Mouse (Mus musculus): ENCODE measurements around the gene Vwa1. TPM values are rescaled to one million over a fixed set of nuclear protein-coding genes. Genes with fewer than 3 reads are reported as not detected.

Vwa1 gene
- polyA plus RNA-seq, 1 experiment from 2014 or later: 4.5 TPM

DNA sequence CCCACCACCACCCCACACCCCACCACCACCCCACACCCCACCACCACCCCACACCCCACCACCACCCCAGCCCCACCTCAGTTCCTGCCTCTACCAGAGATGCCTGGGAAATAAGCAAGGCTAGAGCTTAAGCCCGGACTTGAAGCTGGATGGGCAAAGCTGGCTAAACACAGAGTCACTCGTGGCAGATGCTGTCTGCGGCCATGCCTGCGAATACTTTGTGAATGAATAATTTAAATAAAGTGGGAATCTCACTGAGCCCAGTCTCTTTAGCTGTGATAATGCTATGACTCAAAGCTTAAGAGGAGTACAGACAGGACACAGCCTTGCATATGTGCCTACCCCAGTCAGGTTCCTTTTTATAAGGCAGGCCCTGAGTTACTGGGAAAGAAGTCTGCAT, 5.0 kb upstream of the Vwa1 start:
- Histone ChIP-seq H3K4me3 (ENCODE audit: control insufficient read depth in 1 of 2, insufficient read depth in 1 of 2, low read depth in 1 of 2, low read length in 2 of 2) (no peak overlapping the region), H3K4me1 (ENCODE audit: control insufficient read depth in 2 of 2, insufficient read depth in 2 of 2, low read length in 2 of 2) (peaks cover 31 to 54% of the 10 kb centered on the region in 2 experiments), H3K9ac (ENCODE audit: low read length) (no peak overlapping the region), H3K27me3 (ENCODE audit: control insufficient read depth, insufficient read depth, low read length) (no peaks in the 10 kb centered on the region), H3K4me2 (ENCODE audit: low read length) (no peak overlapping the region), H3K27ac (replicated peaks in 1 of 2; ENCODE audit: control insufficient read depth in 1 of 2, insufficient read depth in 1 of 2, low read depth in 2 of 2, low read length in 2 of 2) (no peak overlapping the region), H3K36me3 (ENCODE audit: control insufficient read depth, insufficient read depth, low read length) (no peaks in the 10 kb centered on the region), H3K9me3 (ENCODE audit: control insufficient read depth, low read length) (no peaks in the 10 kb centered on the region)
- ATAC-seq (ENCODE audit: insufficient number of reproducible peaks, insufficient read depth, low FRiP score, low read depth): no peak
- WGBS: 86% methylated on average over 4 of the region's 4 CpGs

DNA sequence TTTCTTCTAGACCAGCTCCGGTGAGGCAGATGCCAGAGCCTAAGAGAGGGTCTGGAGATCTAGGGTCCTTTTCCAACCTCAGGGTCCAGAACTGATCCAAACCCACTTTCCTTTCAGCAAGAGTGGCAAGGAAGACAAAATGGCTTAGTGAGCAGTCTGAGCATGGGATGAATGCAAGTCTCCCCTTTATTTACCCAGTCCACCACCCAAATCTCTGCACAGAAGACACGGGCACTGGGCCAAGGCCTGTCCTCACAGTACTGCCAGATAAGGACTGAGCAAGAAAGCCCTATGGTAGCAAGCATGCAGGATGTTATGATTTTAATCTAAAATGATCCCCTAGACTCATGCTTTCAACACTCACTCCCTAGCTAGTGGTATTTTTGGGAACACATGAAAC, 3.3 kb upstream of the Vwa1 start:
- Histone ChIP-seq H3K27ac (replicated peaks in 1 of 2; ENCODE audit: control insufficient read depth in 1 of 2, insufficient read depth in 1 of 2, low read depth in 2 of 2, low read length in 2 of 2) (peak overlapping the region in 1 of 2 experiments; percentile 41; a peak in 2 of 4 replicates), H3K9me3 (ENCODE audit: control insufficient read depth, low read length) (no peaks in the 10 kb centered on the region), H3K4me3 (ENCODE audit: control insufficient read depth in 1 of 2, insufficient read depth in 1 of 2, low read depth in 1 of 2, low read length in 2 of 2) (no peak overlapping the region), H3K36me3 (ENCODE audit: control insufficient read depth, insufficient read depth, low read length) (no peaks in the 10 kb centered on the region), H3K9ac (ENCODE audit: low read length) (no peak overlapping the region), H3K4me1 (ENCODE audit: control insufficient read depth in 2 of 2, insufficient read depth in 2 of 2, low read length in 2 of 2) (peaks cover 34 to 52% of the 10 kb centered on the region in 2 experiments), H3K4me2 (ENCODE audit: low read length) (no peak overlapping the region), H3K27me3 (ENCODE audit: control insufficient read depth, insufficient read depth, low read length) (peaks cover 14% of the 10 kb centered on the region)
- WGBS: 38% methylated on average over 2 of the region's 2 CpGs
- no peak for ATAC-seq (ENCODE audit: insufficient number of reproducible peaks, insufficient read depth, low FRiP score, low read depth)

DNA sequence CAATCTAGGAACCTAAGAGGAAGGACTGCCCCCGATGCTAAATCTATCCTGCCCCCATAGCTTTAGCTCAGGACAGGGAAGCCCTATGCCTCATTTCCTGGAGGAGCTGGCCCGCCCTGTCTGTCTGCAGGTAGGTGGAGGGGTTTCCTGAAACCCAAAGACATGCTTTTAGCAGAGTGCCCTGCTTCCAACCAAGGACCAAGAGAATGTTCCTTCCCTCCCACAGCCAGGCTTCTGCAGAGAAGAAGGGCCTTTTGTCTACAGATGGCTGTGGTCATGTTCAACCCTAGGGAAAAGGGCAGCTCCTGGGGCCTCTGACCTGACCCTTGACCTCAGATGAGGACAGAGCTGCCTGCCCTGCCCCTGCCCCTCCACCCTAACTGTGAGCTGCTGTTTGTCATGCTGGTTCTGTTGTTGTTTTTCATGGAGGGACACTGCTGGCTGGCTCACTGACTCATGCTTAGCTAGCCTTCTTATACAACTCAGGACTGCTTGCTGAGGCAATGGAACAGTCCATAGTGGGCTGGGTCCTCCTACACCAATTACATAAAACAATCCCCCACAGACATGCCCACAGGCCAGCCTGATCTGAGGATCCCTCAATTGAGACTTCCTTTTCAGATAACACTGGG, 2.3 kb upstream of the Vwa1 start:
- Histone ChIP-seq H3K9me3 (ENCODE audit: control insufficient read depth, low read length) (no peaks in the 10 kb centered on the region), H3K27me3 (ENCODE audit: control insufficient read depth, insufficient read depth, low read length) (peaks cover 22% of the 10 kb centered on the region), H3K9ac (ENCODE audit: low read length) (no peak overlapping the region), H3K4me3 (ENCODE audit: control insufficient read depth in 1 of 2, insufficient read depth in 1 of 2, low read depth in 1 of 2, low read length in 2 of 2) (no peak overlapping the region), H3K27ac (replicated peaks in 1 of 2; ENCODE audit: control insufficient read depth in 1 of 2, insufficient read depth in 1 of 2, low read depth in 2 of 2, low read length in 2 of 2) (peak overlapping the region in 1 of 2 experiments; percentile 44; a peak in 2 of 4 replicates), H3K4me2 (ENCODE audit: low read length) (no peak overlapping the region), H3K4me1 (ENCODE audit: control insufficient read depth in 2 of 2, insufficient read depth in 2 of 2, low read length in 2 of 2) (peaks cover 34 to 52% of the 10 kb centered on the region in 2 experiments), H3K36me3 (ENCODE audit: control insufficient read depth, insufficient read depth, low read length) (no peaks in the 10 kb centered on the region)
- WGBS: 48% methylated on average over 2 of the region's 2 CpGs
- ATAC-seq (ENCODE audit: insufficient number of reproducible peaks, insufficient read depth, low FRiP score, low read depth): no peak

DNA sequence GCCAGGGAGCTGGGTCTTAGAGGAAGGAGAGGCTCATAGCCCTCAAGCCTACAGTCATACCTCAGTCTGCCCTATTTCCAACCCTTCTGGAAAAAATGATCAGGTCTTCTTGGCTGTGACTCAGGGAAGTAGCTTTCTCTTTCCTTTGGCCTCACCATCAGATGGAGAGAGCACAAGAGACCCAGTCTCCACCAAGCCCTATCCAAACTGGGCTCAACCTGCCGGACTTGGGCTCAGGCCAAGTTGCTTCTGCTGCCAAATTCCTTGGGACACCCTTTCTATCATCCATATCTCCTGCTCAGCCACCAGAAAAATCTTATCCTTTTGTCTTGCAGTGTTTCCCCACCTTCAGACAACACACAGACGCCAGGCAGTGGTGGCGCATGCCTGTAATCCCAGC, 1.4 kb upstream of the Vwa1 start:
- 0 out of 2 replicates have a peak overlapping the region, but pooled peaks have one; percentile 78 for H3K4me2 ChIP-seq (ENCODE audit: low read length)
- peaks cover 31 to 49% of the 10 kb centered on the region in 2 experiments for H3K4me1 ChIP-seq (ENCODE audit: control insufficient read depth in 2 of 2, insufficient read depth in 2 of 2, low read length in 2 of 2)
- H3K9ac ChIP-seq (ENCODE audit: low read length): no peak overlapping the region
- H3K4me3 ChIP-seq (ENCODE audit: control insufficient read depth in 1 of 2, insufficient read depth in 1 of 2, low read depth in 1 of 2, low read length in 2 of 2): no peak overlapping the region
- no peak for ATAC-seq (ENCODE audit: insufficient number of reproducible peaks, insufficient read depth, low FRiP score, low read depth)
- H3K27ac ChIP-seq (replicated peaks in 1 of 2; ENCODE audit: control insufficient read depth in 1 of 2, insufficient read depth in 1 of 2, low read depth in 2 of 2, low read length in 2 of 2): peak overlapping the region; percentile 51 to 60; a peak in 2 of 4 replicates
- no peaks in the 10 kb centered on the region for H3K9me3 ChIP-seq (ENCODE audit: control insufficient read depth, low read length)
- peaks cover 32% of the 10 kb centered on the region for H3K27me3 ChIP-seq (ENCODE audit: control insufficient read depth, insufficient read depth, low read length)
- 51% methylated on average over 3 of the region's 3 CpGs for WGBS
- no peaks in the 10 kb centered on the region for H3K36me3 ChIP-seq (ENCODE audit: control insufficient read depth, insufficient read depth, low read length)

DNA sequence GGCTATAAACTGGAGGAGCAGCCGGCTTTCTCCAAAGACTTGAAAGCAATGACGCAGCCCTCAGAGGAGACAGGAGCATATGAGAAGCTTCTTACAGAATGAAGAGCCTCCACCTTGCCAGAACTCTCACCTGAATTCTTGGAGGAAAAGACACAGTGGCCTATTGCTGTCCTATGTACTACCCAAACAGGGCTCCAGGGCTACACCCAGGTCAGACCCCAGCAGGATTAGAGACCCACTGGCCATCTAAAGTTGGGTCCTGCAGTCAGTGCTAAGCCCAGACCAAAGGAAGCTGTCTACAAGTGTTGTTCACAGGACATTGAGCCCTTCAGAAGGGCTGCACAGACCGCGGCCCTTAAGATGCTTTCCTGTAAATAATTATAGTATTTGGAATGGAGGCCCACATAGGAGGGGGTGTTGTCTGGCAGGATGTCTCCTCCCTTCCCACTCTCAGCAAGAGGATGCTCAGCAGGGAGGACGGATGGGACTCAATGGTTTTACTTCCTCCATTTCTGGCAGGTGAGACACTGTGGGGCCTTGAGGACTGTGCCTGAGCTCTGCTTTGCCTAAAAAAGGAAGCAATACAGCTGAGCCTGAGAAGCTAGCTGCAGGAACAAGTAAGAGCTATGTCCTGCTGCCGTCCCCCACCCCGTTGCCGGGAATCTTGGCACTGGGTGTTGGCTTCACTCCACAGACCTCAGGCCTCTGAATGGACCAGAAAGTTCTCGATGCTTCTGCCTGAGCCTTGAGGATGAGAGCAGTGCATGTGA, 658 bp upstream of the Vwa1 start:
- ATAC-seq (ENCODE audit: insufficient number of reproducible peaks, insufficient read depth, low FRiP score, low read depth): peak; percentile 24; the same call in 1 of the 2 replicates
- H3K27me3 ChIP-seq (ENCODE audit: control insufficient read depth, insufficient read depth, low read length): peaks cover 35% of the 10 kb centered on the region
- peak overlapping the region; percentile 59; the same call in 1 of the 2 replicates for H3K9ac ChIP-seq (ENCODE audit: low read length)
- no peaks in the 10 kb centered on the region for H3K9me3 ChIP-seq (ENCODE audit: control insufficient read depth, low read length)
- no peaks in the 10 kb centered on the region for H3K36me3 ChIP-seq (ENCODE audit: control insufficient read depth, insufficient read depth, low read length)
- 38% methylated on average over 9 of the region's 9 CpGs for WGBS
- H3K4me3 ChIP-seq (ENCODE audit: control insufficient read depth in 1 of 2, insufficient read depth in 1 of 2, low read depth in 1 of 2, low read length in 2 of 2): 0 out of 4 replicates have a peak overlapping the region, but pooled peaks of 1 of the 2 experiments have one; percentile 45
- H3K27ac ChIP-seq (replicated peaks in 1 of 2; ENCODE audit: control insufficient read depth in 1 of 2, insufficient read depth in 1 of 2, low read depth in 2 of 2, low read length in 2 of 2): peak overlapping the region; percentile 51 to 60; a peak in 3 of 4 replicates
- peaks cover 29 to 49% of the 10 kb centered on the region in 2 experiments for H3K4me1 ChIP-seq (ENCODE audit: control insufficient read depth in 2 of 2, insufficient read depth in 2 of 2, low read length in 2 of 2)
- H3K4me2 ChIP-seq (ENCODE audit: low read length): peak overlapping the region; percentile 78

DNA sequence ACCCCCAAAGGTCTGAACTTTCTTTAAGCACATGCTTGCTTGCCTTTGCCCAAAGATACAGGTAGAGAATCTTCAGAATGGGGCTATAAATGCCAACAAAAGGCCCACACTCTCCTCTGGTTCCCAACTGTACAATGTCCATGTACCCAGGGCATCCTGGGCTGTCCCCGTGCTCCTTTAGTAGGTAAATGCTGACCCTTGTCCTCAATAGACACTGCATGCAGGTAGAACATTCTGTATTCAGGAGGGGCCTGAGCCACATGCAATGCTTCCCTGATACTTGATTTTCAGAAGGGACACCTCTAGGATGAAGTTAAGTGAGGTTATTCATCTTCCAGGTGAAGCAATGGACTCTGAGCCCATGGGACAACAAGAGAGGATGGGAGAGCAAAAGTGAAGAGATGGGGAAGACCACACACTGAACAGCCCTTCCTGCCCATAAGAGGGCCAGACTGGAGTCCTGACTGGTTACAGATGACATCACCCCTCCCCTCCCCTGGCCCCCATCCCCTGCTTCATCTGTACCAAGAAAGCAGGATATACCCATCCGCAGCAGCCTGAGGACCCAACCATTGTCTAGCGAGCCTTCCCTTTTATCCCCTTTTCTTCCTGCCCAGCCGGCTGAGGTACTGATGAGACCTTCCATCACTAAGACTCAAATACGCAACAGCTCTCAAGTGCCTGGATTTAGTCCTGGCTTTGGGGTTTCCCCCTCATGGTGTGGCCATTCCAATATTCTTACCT, 991 bp downstream of the Vwa1 start:
- Histone ChIP-seq H3K9me3 (ENCODE audit: control insufficient read depth, low read length) (no peaks in the 10 kb centered on the region), H3K27ac (replicated peaks in 1 of 2; ENCODE audit: control insufficient read depth in 1 of 2, insufficient read depth in 1 of 2, low read depth in 2 of 2, low read length in 2 of 2) (no peak overlapping the region), H3K36me3 (ENCODE audit: control insufficient read depth, insufficient read depth, low read length) (no peaks in the 10 kb centered on the region), H3K9ac (ENCODE audit: low read length) (peak overlapping the region; percentile 59; the same call in 1 of the 2 replicates), H3K4me1 (ENCODE audit: control insufficient read depth in 2 of 2, insufficient read depth in 2 of 2, low read length in 2 of 2) (peaks cover 27 to 46% of the 10 kb centered on the region in 2 experiments), H3K4me2 (ENCODE audit: low read length) (peak overlapping the region; percentile 78), H3K4me3 (ENCODE audit: control insufficient read depth in 1 of 2, insufficient read depth in 1 of 2, low read depth in 1 of 2, low read length in 2 of 2) (peak overlapping the region in 1 of 2 experiments; percentile 45; a peak in 2 of 4 replicates), H3K27me3 (ENCODE audit: control insufficient read depth, insufficient read depth, low read length) (peaks cover 35% of the 10 kb centered on the region)
- 29% methylated on average over 5 of the region's 5 CpGs for WGBS
- no peak for ATAC-seq (ENCODE audit: insufficient number of reproducible peaks, insufficient read depth, low FRiP score, low read depth)

DNA sequence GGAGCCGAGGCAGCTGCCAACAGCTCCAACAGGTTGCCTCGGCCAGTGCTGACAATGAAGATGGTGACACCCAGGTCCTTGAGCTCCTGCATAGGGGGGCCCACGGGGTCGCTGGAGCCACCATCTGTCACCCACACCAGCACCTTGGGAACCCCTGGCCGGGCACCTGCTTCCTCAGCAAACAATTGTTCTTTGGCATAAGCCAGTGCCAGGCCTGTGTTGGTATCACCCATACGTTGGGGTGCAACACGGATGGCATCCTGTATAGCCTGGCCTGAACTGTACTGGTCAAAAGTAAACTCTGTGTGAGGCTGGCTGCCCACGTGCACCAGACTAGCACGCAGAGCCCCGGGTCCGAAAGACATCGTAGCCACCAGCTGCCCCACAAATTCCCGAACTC, 1.7 kb downstream of the Vwa1 start:
- Histone ChIP-seq H3K36me3 (ENCODE audit: control insufficient read depth, insufficient read depth, low read length) (no peaks in the 10 kb centered on the region), H3K4me1 (ENCODE audit: control insufficient read depth in 2 of 2, insufficient read depth in 2 of 2, low read length in 2 of 2) (peaks cover 27 to 41% of the 10 kb centered on the region in 2 experiments), H3K9me3 (ENCODE audit: control insufficient read depth, low read length) (no peaks in the 10 kb centered on the region), H3K27ac (replicated peaks in 1 of 2; ENCODE audit: control insufficient read depth in 1 of 2, insufficient read depth in 1 of 2, low read depth in 2 of 2, low read length in 2 of 2) (no peak overlapping the region), H3K4me3 (ENCODE audit: control insufficient read depth in 1 of 2, insufficient read depth in 1 of 2, low read depth in 1 of 2, low read length in 2 of 2) (no peak overlapping the region), H3K9ac (ENCODE audit: low read length) (no peak overlapping the region), H3K4me2 (ENCODE audit: low read length) (no peak overlapping the region), H3K27me3 (ENCODE audit: control insufficient read depth, insufficient read depth, low read length) (peaks cover 35% of the 10 kb centered on the region)
- WGBS: 79% methylated on average over 13 of the region's 13 CpGs
- ATAC-seq (ENCODE audit: insufficient number of reproducible peaks, insufficient read depth, low FRiP score, low read depth): no peak

Measured in heart, embryonic 14.5 days (tissue).